Mouse (Mus musculus) kidney, postnatal 25 days (tissue): Measurements from ENCODE around the gene 6820408C15Rik.

Source experiments
- DNase-seq, 2 experiments: peaks; one replicate each; pipeline ENCODE4 v3.0.0; 2021; ENCODE audit warnings: mixed read lengths in 2 of 2

The 6820408C15Rik gene

DNA sequence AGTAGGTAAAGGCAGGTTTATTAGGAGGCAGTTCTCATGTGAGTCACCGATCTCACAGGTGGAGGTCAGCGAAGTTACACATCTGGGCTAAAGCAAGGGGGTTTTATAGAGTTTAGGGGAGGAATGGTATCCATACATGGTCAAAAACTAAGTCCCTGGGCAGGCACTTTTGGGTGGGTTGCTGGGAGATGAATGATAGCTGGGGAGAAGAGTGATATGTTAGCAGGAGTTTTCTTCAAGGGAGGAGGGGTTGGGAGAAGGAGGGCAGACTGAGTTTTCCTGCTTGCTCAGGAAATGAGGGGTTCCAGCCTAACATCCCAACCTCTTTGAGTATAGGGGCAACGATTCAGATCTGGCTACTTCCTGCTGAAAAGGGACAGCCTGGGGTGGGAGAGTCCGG lies at the start of gene 6820408C15Rik:
Gene 6820408C15Rik, plus strand, starts transcription at position 301 of the 400 bp plus-strand sequence.
- no peak for DNase-seq

GRCm38 (mm10) chr2:152367917-152368316 lies 47.5 kb upstream of the 6820408C15Rik start:
- DNase-seq = no peak

DNA sequence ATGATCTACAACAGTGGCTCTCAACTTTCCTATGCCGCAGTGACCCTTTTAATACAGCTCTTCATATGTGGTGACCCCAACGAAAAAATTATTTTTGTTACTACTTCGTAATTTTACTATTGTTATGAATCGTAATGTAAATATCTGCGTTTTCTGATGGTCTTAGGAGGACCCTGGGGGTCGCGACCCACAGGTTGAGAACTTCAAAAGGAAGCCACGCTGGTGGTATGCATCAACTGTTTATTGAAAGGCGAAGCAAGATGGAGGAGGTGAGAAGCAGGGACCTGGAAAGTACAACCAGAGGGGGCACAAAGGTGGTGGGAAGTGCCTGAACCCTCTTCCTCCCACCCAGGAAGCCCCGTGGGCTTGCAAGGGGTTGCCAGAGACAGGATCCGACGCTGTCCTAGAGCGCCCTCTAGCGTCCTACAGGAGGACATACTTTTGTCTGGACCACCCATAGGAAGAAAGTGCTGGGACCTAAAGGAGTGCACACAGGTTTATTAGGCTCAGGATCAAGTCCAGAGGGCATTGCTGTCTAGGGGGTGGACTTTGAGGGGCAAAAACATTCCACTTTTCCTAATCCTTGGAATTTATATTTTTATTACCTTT lies 46.8 kb upstream of the 6820408C15Rik start:
- DNase-seq = peak; percentile 57 to 59

- no peak for DNase-seq
Measured at GRCm38 (mm10) chr2:152372104-152372503, 43.3 kb upstream of the 6820408C15Rik start.

DNA sequence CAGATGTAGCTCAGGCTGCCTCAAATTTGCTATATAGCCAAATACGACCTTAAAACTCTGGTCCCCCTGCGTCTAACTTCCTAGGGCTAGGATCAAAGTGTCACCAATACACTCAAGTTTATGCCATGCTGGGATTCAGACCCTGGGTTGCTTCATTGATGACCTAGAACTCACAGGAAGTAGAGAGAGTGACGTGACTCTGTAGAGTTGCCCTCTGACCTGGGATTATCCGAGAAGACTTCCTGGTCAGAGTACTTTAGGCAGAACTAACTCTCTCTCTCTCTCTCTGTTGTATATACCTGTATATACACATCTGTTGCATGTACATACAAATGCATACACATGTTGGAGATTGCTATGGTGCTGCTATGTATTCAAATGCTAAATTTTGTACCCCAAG lies 42.7 kb upstream of the 6820408C15Rik start:
- no peak for DNase-seq

DNA sequence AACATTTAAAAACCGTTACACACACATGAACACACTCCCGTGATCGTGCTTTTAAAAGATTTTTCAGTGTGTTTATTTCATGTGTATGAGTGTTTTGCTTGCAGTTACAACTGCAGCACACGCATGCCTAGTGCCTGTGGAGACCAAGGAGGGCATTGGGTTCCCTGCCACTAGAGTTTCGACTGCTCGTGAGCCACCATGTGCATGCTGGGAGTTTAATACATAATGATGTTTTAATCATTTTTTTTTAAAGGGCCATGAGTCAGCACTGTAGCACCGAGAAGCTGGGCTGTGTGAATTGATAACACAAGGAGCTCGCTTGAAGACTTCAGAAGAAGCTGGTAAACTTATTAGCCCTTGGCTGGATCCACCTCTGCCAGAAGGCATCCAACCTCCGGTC lies 41.8 kb upstream of the 6820408C15Rik start:
- no peak for DNase-seq

DNA sequence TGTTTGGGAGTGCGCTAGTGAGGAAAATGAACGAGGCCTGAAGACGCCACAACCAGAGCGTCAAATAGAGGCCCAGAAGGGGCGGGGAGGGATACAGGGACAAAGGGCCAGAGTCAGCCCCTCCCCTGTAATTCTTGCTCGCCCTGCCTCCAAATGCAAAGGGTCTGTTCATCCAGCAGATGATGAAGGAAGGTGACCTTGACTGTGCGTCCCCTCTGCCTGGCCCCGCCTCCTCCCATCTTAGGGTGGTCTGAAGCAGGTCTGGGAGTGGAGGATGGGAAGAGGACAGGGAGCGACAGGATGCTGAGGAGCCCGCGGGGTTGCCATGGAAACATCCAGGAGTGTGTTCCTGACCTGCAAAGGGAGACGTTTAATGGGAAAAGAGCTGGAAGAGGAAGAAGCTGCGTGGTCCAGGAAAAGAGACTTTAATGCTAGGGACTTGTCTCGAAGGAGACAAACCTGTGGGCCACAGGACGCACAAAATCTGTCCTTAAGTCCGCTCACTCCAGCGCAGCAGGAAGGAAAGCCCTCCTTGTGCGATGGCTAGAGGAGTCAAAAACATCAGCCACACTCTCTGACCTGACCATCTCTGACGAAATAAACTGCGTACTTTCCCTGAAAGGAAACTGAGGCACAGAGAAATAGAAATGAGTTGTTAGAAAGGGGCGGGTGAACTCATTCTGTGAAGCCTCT lies 39.6 kb upstream of the 6820408C15Rik start:
- DNase-seq = no peak

DNA sequence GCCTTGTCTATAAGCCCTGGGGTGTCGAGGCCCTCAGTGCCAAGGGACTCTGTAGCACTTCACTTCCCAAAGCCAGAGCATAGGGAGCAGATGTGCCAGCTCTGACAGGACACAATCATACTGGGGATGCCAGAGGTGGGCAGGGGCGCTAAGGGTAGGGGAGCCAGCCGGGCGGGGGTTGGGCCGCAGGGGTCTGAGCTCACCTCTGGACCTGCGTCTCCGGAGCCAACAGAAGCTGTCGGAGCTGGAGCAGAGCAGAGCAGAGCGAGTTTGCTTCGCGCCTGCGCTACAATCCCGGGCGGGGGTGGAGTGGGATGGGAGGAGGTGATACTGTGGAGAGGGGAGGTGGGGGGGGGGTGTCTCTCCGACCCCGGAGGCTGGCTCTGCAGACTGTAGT lies 39.0 kb upstream of the 6820408C15Rik start, which contains the start of gene Nrsn2:
Gene Nrsn2, minus strand, starts transcription at position 294 of the 397 bp plus-strand sequence.
- no peak for DNase-seq

DNA sequence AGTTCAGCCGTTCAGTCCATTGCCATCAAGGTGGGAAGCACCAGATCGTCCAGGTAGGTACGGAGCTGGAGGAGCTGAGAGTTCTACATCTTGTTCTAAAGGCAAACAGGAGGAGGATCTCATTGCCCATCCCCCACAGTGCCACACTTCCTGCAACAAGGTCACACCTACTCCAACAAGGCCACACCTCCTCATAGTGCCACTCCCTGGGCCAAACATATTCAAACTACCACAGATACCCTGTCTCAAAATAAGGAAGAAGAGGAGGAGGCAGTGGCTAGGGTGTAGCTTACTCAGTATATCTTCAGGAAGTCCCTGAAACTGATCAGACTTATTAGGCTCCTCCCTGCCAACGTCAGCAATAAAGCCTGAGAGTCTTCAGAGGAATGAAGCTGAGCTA lies 31.2 kb upstream of the 6820408C15Rik start:
- DNase-seq = no peak

- DNase-seq = peak; percentile 53 to 59
Measured at GRCm38 (mm10) chr2:152392786-152393185, 22.6 kb upstream of the 6820408C15Rik start.

DNA sequence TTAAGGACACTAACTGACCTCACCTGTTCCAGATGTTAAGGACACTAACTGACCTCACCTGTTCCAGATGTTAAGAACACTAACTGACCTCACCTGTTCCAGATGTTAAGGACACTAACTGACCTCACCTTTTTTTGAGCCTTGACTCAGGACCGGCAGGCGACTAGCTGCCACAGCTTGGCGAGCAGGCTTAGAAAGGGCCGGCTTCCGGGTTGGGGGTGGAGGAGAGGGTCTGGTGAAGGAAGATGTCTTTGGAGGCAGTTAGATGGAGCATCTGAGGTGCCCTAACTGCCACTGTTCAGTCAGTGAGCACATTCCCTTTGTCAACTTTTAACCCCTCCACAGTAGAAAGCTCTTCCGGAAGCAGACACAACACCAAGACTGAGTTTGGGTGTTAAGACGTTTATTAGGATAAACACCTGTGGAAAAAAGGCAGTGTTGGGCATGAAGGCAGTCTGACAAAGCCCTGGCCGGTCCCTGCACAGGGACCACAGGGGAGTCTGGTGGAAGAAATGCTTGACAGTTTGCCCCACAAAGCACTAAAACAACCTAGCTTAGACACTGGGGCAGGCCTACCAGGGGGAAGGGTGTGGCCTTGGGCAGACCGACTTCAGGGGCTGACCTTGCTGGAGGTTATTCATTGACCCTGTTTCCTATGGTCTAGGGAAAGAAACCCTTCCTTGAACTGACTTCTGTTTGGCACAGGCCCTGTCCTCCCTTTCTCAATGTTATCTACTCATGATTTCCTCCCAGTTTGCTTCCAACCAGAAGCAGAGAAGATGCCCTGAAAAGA lies 22.0 kb upstream of the 6820408C15Rik start:
- DNase-seq = no peak

GRCm38 (mm10) chr2:152395271-152395920 lies 20.0 kb upstream of the 6820408C15Rik start:
- DNase-seq = peak in 1 of 2 experiments; percentile 41

DNA sequence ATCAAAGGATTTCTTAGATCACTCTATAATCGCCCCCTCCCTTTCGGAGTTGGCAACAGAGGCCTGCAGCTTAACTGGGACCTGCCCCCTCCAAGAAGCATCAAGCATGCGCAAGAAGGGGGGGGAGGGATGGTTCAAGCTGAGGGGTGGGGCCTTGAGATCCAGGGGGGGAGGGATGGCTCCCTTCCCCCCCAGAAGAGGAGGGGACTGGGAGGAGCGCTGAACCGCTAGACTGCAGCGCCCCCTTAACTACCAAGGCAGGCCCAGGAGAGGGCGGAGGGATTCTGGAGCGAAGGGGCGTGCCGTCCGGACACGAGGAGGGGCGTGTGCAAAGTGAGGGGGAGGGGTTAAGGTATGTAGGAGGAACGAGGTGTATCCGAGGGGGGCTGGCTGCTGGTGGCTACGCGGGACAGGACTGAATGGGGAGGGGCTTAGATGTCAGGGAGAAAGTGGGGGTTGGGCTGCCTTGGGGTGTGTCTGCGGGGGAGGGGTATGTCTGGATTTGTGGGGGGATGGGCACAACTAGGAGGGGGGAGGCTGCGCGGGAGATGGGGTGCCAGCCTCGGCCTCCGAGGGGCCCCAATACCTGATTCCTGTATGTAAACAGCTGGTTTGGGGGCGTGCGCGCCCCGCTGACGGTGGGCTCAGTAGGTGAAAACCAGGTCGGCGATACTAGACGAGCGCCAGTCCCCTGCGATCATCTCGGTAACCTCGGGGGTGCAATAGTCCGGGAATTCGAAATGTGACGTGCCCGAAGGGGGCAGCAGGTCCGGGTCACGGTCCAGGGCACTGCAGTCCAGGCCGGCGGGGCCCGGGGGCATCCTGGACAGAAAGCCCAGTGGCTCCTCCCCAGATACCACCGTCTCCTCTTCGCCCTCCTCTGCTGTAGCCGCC lies 19.0 kb upstream of the 6820408C15Rik start:
- peak; percentile 88 to 95 for DNase-seq

GRCm38 (mm10) chr2:152397004-152397589 lies 18.3 kb upstream of the 6820408C15Rik start:
- DNase-seq = peak; percentile 76 to 93

DNA sequence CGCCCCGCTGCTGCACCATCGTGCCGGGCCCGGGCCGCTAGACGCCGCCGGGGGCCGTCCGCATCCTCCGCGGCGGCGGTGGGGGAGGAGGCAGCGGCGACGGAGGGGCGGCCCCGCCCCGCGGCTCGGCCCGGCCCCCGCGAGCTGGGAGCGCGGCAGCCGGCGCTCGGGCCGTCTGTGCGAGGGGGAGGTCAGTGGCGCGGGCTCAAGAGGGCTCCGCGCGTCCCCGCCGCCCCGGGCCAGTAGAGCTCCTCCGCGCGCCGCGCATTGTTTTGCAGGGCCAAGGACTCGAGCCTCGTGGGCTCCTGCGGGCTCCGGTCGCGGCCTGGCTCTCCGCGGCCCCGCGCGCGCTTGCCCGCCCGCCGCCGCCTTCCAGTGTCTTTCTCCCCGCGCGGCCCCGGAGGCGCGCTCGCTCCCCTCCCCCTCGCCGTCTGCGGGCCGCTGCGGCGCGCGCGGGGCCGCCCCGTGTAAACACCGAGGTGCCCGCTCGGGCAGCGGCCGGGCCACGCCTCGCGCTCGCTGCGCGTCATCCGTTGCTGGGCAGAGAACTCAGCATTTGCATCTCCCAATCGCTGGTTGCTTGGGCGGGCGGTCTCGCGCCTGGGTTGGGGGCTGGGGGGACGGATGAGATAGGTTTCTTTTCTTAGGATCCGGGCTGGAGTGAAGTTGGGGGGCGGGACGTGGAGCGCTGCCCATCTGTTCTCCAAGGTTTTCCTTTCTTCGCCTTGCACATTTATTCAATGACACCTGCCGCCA lies 17.5 kb upstream of the 6820408C15Rik start, which contains the start of gene Sox12:
Gene Sox12, minus strand, starts transcription at position 384 of the 756 bp plus-strand sequence.
- peak; percentile 97 to 99 for DNase-seq

GRCm38 (mm10) chr2:152398691-152399090 lies 16.7 kb upstream of the 6820408C15Rik start:
- peak; percentile 94 to 98 for DNase-seq

DNA sequence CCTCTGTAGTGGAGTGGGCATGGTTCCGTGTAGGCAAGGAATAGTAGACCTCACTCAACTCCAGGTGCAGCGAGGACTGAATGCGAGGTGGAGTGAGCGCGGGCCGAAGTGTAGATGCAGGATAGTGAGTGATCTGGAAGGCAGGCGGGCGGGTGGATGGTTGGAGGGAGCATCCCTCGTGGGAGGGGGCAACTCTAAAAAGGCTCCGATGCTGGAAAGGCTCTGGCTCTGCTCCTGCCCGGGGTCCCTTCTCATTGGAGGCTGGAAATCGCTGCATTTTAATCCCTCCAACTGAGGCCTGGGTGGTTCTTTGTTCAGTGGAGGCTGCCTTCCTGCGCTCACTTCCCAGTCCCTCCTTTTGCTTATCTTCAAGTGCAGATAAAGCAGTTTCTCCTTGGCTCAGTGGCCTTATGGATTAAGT lies 16.3 kb upstream of the 6820408C15Rik start:
- DNase-seq = no peak

DNA sequence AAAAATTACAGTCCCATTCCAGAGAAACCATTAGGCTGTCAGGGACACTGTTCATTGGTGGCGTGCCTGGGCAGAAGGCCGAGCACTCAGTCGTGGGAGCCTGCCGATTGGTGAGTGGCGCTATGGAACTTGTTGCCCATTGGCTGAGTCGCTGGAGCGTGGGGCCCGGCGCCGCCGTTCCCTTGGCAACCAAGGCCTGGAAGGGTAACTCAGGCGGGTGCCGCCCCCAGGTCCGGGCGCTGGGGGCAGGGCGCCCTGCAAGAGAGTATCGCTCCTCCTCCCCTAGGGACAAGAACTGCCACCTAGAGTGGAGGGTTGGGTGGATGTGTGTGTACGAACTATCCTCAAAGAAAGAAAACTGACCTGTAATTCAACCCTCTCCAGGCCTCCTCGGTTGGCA lies 9.3 kb upstream of the 6820408C15Rik start:
- DNase-seq = peak; percentile 97 to 99

GRCm38 (mm10) chr2:152409781-152410180 lies 5.6 kb upstream of the 6820408C15Rik start:
- peak in 1 of 2 experiments; percentile 22 for DNase-seq

DNA sequence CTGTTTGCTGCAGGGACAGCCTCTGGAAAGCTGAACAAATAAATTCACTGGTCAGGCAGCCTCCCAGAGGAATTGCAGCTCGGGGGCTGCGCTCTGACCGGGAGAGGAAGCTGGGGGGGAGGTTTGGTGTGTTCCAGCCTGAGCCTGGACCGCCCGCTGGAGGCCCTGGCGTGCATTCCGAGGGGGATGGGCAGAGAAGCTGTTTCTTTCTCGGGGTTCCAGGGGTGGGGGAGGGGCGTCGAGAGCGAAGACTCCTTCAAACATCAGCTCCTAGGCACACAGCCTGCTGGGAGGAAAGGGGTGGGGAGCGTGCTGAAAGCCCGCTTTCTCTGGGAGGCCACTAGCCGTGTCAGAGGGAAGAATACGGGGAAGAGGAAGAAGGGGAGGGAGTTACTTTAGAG lies 4.4 kb upstream of the 6820408C15Rik start:
- peak; percentile 90 to 92 for DNase-seq

DNA sequence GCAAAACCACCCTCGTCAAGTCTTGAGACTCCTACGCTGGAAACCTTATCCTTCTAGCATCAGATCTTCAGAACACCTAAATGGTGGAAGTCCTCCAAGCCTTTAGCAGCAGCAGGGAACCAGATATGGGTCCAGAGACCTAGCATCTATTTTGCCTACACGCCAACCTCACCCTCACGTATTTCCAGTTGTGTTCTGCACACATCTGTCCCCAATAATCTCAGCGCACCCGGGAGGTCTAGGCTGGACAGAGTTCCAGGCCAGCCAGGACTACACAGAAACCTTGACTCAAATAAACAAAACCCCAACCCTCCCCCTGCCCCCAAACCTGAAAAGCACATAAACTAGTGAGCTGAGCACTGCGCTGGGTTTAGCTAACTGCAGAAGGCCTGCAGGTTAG lies 3.9 kb upstream of the 6820408C15Rik start:
- peak in 1 of 2 experiments; percentile 28 for DNase-seq
